Mouse (Mus musculus) cerebellum, adult 2 months (tissue): Measurements from ENCODE around the gene Zfp874b. TPM values are rescaled to one million over a fixed set of nuclear protein-coding genes. Genes with fewer than 3 reads are reported as not detected.

ENCODE experiments used
- DNase-seq, 2 experiments: peaks; one replicate each; pipeline ENCODE4 v3.0.0; 2021
- H3K27ac ChIP-seq: fragments of 200-500 bp; 2 replicates; pipeline ENCODE4 v1.5.1; 2012; ENCODE audit warnings: low read length, control low read depth, inconsistent platforms; ENCODE audit not compliant: insufficient read depth
- H3K27me3 ChIP-seq: fragments of 200-500 bp; 2 replicates; pipeline ENCODE4 v1.6.1; 2012; ENCODE audit warnings: inconsistent platforms, mild to moderate bottlenecking, low read length, moderate library complexity; ENCODE audit not compliant: control insufficient read depth, insufficient read depth
- H3K4me1 ChIP-seq: fragments of 200-500 bp; 2 replicates; pipeline ENCODE4 v1.6.1; 2011; ENCODE audit warnings: low read length; ENCODE audit not compliant: control insufficient read depth, insufficient read depth
- H3K4me3 ChIP-seq: fragments of 200-500 bp; replicated peaks from 2 replicates; pipeline ENCODE3; 2011; ENCODE audit warnings: mild to moderate bottlenecking, low read depth, low read length, control low read depth; ENCODE audit not compliant: insufficient read depth
- CTCF ChIP-seq: fragments of 200-500 bp; IDR thresholded peaks from 2 replicates; pipeline ENCODE4 v1.5.1; 2011; ENCODE audit warnings: low read depth, mild to moderate bottlenecking, control low read depth, low read length, moderate library complexity, borderline replicate concordance; ENCODE audit not compliant: insufficient read depth
- POLR2A ChIP-seq: fragments of 200-500 bp; IDR thresholded peaks from 2 replicates; pipeline ENCODE4 v1.6.1; 2011; ENCODE audit warnings: low read length, control low read depth, borderline replicate concordance; ENCODE audit not compliant: insufficient read depth
- WGBS: fragments of 180-500 bp; shearing (Covaris S2); methylation state at CpG from one replicate; pipeline ENCODE4 v1.1.7; 2018; 5-methylcytosine and 5-hydroxymethylcytosine counted together
- polyA plus RNA-seq: library from polyadenylated mRNA; depleted of rRNA; stranded (reverse); fragments of >200 nt; gene quantifications from 2 replicates; pipeline ENCODE4 v1.2.3, GENCODE M21; 2012; rRNA removed

Zfp874b gene
- 10.0 and 12.6 TPM in 2 replicates for polyA plus RNA-seq

- Histone ChIP-seq H3K4me1 (no peaks in the 10 kb centered on the region), H3K27ac (peak within 1 kb of the TSS; percentile 71), H3K27me3 (no peaks in the 10 kb centered on the region), H3K4me3 (peak within 1 kb of the TSS; percentile 80)
- peak; percentile 91 to 92 for DNase-seq
- TF ChIP-seq CTCF (no peak), POLR2A (peak; percentile 50; the same call in 1 of the 2 replicates)
- 2% methylated on average over 20 of the region's 20 CpGs for WGBS
Observed at GRCm38 (mm10) chr13:67483625-67484423, at the start of gene Zfp874b. Zfp874b (minus strand) TSS chr13:67484258.

GRCm38 (mm10) chr13:67527049-67527730 lies 43.1 kb upstream of the Zfp874b start:
- Histone ChIP-seq H3K4me3 (no peak overlapping the region), H3K27ac (no peak overlapping the region), H3K27me3 (no peaks in the 10 kb centered on the region), H3K4me1 (no peaks in the 10 kb centered on the region)
- no peak for DNase-seq
- WGBS, result 84% methylated on average over 3 of the region's 3 CpGs
- TF ChIP-seq CTCF, result no peak
- no peak for TF ChIP-seq POLR2A

- H3K27ac ChIP-seq, result no peak within 1 kb of the TSS
- DNase-seq, result peak; percentile 92 to 94
Observed at GRCm38 (mm10) chr13:67525753-67526410, 41.8 kb upstream of the Zfp874b start, which contains the start of the genes Gm26965 and Zfp87. Gm26965 (minus strand) TSS chr13:67526151. Zfp87 (minus strand) TSS chr13:67526177.

GRCm38 (mm10) chr13:67500908-67501307 lies 16.9 kb upstream of the Zfp874b start:
- 82% methylated on average over 1 of the region's 1 CpGs for WGBS
- TF ChIP-seq CTCF (no peak), POLR2A (no peak)
- Histone ChIP-seq H3K27me3 (no peaks in the 10 kb centered on the region), H3K4me3 (no peak overlapping the region), H3K4me1 (peaks cover 6% of the 10 kb centered on the region; the same call in 1 of the 2 replicates), H3K27ac (no peak overlapping the region)
- DNase-seq, result no peak

More at GRCm38 (mm10) chr13:67525753-67526410, 41.8 kb upstream of the Zfp874b start, which contains the start of the genes Gm26965 and Zfp87:
- Histone ChIP-seq H3K27me3 (no peaks in the 10 kb centered on the region), H3K4me1 (no peaks in the 10 kb centered on the region), H3K4me3 (peak within 1 kb of the TSS; percentile 91)
- TF ChIP-seq POLR2A (peak; percentile 78), CTCF (no peak)
- WGBS, result under 1% methylated on average over 27 of the region's 27 CpGs

- TF ChIP-seq POLR2A, result peak; percentile 34; the same call in 1 of the 2 replicates
- no peak for TF ChIP-seq CTCF
- H3K27me3 ChIP-seq, result no peaks in the 10 kb centered on the region
- peaks cover 6% of the 10 kb centered on the region; the same call in 1 of the 2 replicates for H3K4me1 ChIP-seq
- no peak within 1 kb of the TSS for H3K27ac ChIP-seq
- peak within 1 kb of the TSS; percentile 74 for H3K4me3 ChIP-seq
- WGBS, result under 1% methylated on average over 22 of the region's 22 CpGs
- DNase-seq, result peak; percentile 83 to 89
Observed at GRCm38 (mm10) chr13:67500084-67500719, 16.1 kb upstream of the Zfp874b start, which contains the start of gene Zfp58. Zfp58 (minus strand) TSS chr13:67500555.

- 93% methylated on average over 1 of the region's 1 CpGs for WGBS
- Histone ChIP-seq H3K27me3 (no peaks in the 10 kb centered on the region), H3K4me1 (peaks cover 6% of the 10 kb centered on the region; the same call in 1 of the 2 replicates), H3K4me3 (no peak overlapping the region), H3K27ac (no peak overlapping the region)
- TF ChIP-seq CTCF (no peak), POLR2A (no peak)
- DNase-seq, result no peak
Observed at GRCm38 (mm10) chr13:67495631-67496030, 11.6 kb upstream of the Zfp874b start.

- no peaks in the 10 kb centered on the region for H3K4me1 ChIP-seq
- H3K27me3 ChIP-seq, result no peaks in the 10 kb centered on the region
- 26% methylated on average over 8 of the region's 8 CpGs for WGBS
- TF ChIP-seq CTCF (no peak), POLR2A (no peak)
- peak overlapping the region; percentile 80 for H3K4me3 ChIP-seq
- DNase-seq, result no peak
- peak overlapping the region; percentile 24; the same call in 1 of the 2 replicates for H3K27ac ChIP-seq
Observed at GRCm38 (mm10) chr13:67484424-67484811, 360 bp upstream of the Zfp874b start.

- H3K4me1 ChIP-seq, result no peaks in the 10 kb centered on the region
- H3K4me3 ChIP-seq, result no peak overlapping the region
- no peaks in the 10 kb centered on the region for H3K27me3 ChIP-seq
- no peak for TF ChIP-seq CTCF
- no peak for TF ChIP-seq POLR2A
- 62% methylated on average over 4 of the region's 4 CpGs for WGBS
- DNase-seq, result no peak
- H3K27ac ChIP-seq, result no peak overlapping the region
Observed at GRCm38 (mm10) chr13:67481528-67481927, 2.5 kb downstream of the Zfp874b start.
